Mouse (Mus musculus) adrenal gland, adult (tissue): ENCODE data around the gene Vmn2r83.

Experiments
- DNase-seq, 2 experiments: peaks; one replicate each; pipeline ENCODE4 v3.0.0; 2022 to 2023; ENCODE audit warnings: low spot score in 1 of 2; ENCODE audit not compliant: inconsistent age in 2 of 2

Vmn2r83 gene

DNA sequence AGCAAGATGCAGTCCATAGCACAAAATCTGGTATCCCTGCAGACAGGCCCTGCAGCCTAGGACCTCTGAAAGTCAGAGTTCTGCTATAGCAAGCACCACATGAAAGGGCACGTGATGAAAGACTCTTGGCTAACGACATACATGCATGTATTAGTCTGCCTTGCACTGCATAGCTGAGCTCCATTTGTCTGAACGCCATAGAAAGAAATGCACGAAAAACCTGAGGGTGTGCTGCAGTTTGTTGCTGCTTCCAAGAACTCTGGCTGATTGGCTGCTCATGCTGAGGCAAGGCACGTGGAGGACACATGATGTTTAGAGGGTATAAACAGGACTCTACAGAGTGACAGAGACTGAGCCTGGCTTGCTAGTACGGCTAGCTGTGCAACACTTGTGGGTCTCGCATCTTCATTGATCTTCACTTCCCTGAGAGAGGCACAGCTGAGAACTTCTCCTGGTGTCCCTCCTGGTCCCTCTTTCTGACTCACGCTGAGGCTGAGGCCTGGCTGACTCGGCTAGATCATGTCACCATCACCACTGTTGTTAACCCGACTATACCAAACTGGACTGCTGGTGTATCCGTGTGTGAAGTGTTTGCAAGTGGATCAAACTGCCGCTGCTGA lies 68.0 kb downstream of the Vmn2r83 start:
- peak in 1 of 2 experiments; percentile 22 for DNase-seq

DNA sequence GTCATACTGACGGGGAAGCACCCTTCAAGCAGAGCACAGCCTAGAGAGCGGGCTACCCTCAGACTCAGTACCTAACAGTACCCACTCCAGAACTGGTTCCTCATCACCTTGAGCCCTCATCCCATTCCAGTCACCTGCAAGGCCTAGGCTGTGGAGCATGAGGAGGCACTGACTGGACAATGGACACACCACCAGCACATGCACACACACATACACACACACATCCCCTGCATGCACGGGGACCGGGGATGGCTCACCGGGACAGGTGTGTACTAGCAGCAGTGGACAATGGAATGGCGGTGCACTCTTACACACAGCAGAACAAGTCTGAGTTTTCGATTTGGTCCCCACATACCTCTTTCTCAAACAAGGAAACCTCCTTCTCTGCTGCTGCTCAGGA lies 68.7 kb downstream of the Vmn2r83 start:
- DNase-seq, result no peak

DNA sequence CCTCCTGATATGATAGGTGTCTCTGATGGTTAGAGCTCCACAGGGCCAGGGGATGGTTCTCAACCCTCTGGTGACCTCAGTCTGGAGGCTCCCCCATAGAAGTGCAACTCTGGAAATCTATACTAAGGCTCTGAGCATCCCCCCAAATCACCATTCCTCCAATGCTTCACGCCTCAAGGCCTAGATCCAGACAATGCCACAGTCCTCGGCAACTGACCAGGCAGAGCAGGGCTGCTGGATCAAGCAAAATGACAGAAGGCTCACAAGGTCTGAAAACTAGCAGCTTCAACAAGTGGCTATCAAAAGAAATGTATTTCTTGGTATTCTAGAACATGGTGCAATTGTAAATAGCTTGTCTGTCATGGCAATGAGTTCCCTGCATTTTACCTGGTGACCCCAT lies 69.2 kb downstream of the Vmn2r83 start:
- no peak for DNase-seq

DNA sequence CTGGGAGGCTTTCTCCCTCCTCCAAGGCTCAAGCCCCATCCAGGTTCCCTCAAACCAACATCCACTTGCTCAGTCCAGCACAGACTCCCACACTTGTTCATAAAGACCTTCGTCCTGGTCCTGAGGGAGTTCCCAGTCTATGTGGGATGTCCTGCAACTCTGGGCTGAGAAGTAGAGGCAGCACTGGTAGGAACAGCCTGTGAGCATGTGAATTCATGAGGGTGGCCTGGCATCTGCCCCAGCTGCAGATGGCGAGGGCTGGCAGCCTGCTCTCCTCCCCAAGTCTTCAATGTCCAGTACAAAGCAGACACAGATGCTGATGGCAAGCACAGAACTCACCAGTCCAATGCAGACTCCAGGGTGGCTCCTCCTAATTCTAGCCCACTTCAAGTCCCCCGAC lies 69.8 kb downstream of the Vmn2r83 start:
- DNase-seq, result peak in 1 of 2 experiments; percentile 31

DNA sequence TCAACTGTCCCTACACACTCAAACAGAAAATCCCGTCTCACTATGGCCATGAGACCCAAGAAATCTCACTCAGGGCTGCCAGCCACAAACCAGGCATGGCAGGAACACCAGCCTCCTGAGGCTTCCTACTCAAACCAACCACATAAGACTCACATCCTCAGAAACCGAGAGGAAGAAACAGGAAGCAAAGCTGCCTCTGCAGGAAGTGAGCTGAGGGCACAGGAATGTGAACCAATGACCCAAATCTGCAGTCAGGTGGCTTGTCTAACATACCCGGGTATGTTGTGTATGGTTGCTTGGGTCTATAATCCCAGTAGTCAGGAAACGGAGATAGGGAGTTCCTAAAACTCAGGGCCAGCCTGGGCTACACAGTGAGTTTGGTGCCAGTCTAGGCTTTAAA lies 70.3 kb downstream of the Vmn2r83 start:
- no peak for DNase-seq

DNA sequence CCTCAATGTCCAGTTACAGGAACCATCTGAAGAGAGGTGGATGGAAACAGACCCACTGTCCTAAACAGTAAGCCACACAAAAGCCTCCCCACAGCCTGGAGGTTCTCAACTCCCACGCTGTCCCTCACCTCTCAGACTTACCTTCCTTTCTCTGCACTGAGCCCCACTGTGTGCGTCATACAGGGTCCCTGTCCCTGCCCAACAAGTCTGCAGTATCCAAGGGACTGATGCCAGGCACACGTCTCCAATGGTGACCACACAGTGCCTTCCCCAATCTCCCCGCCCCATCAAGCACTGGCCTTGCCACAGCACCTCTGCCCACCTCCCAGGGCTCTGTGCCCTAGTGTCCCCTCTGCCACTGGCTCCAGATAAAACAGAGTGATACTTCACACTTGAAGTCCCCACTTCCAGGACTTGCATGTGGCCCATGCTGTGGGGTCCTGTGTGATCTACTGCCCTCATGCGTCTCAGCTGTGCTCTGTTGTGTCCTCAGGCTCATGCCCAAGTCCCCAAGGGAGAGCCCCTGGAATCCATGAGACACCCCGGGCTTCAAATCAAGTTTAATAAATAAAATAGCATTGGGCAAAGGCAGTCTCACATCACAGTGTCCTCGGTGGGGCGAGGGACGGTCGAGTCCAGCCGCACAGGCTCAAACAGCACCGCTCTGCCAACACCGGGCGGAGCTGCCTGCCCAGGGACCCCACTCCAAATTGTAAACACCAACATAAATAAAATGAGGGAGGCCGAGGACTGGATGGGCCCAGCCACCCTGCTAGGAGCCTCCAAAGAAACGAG lies 71.4 kb downstream of the Vmn2r83 start:
- peak in 1 of 2 experiments; percentile 22 for DNase-seq

DNA sequence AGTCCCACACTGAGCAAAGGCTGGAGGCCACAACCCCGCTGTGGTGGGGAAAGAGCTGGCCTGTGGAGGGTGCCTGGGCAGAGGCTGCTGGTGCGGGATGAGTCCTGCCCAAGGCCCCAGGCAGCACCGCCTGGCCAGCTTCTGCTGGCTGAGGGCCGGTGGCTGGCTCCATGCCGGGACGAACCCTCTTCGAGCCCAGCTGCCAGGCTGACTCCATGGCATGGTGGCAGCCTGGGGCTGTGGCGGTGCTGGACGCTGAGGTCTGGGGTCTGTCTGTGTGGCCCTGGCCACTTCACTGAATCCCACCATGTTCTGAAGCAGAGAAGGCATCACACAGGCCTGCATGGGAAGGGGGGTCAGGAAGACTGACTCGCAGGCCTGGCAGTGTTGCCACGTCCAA lies 72.2 kb downstream of the Vmn2r83 start:
- peak; percentile 6 to 18 for DNase-seq

DNA sequence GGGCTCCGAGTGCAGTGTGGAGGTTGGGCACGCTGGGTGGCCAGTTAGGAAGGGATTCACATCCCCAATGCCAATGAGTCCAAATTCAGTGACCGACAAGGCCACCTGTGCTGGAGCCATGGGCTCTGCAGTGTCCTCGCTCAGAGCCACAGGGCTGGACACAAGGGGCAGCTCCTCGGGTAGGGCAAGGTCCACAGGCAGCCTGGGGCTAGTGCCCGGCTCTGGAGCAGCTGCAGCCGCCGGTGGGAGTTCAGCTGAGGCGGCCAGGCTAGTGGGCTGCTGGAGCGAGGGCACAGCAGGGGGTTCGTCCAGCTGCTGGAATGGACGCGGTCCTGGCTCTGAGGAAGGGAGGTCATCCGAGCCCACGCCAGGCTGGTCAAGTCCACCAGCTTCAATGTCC lies 73.0 kb downstream of the Vmn2r83 start:
- DNase-seq, result peak; percentile 7 to 19

DNA sequence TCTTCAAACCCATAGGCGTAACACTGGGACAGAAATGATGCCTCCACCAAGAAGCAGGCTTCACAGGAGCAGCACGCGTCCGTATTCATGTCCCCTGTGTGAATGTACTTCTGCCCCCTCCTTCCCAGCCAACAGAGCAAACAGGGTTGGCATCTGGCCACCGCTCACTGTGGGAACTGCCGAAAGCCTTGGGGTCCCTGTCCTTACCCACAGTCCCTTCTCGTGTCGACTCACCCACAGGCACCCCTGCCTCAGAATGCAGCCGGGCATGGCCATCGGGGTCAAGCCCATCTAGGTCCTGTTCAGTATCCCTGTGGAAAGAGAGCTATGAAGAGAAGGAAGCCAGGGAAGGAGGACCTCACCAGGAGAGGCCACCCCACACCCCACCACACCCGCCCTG lies 73.6 kb downstream of the Vmn2r83 start:
- DNase-seq, result peak; percentile 3 to 21
